Mouse (Mus musculus): Measurements from ENCODE around the gene Dnajc4. TPM values are rescaled to one million over a fixed set of nuclear protein-coding genes. Genes with fewer than 3 reads are reported as not detected.
A peak's percentile ranks its signal among the peaks of the same experiment; 100 is the strongest.

The Dnajc4 gene
- total and polyA plus RNA-seq, 2 experiments from 2014 or later: 58.5 to 75.2 TPM

DNA sequence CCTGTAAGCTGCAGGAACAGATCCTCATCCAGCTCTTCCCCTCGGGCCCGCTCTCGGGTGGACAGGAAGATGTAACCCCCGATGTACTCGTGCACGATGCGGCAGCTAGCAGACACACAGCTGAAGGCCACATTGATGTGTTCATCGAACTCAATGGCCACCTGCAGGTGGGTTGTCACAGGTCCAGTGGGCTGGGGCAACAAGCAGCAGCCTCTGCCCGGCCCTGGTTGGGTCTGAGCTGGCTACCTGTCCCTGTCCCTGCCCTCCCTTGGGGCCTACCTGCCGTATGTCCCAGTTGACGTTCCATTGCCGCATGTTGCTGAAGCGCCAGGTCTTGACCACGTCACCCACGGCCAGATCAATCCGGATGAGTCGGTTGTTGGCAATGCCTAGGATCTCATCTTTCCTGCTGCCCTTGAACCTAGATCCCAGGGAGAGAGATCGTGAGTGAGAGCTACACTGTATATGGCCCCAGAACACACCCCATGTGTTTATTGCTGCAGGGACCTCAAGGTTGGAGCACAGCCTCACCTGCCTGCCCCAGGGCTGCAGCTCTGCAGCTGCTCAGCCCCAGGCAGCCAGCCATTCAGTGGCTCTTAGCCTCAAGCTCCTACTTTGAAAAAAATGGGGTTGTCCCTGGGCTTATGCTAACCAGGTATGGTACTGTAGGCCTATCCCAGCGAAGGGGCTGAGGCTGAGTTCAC, 7.1 kb upstream of the Dnajc4 start:
- Histone ChIP-seq H3K27me3 (ENCODE audit: control insufficient read depth, insufficient read depth, low read length) (no peaks in the 10 kb centered on the region), H3K9me3 (replicated peaks; ENCODE audit: control insufficient read depth, low read length) (no peaks in the 10 kb centered on the region), H3K4me3 (ENCODE audit: low read depth, low read length) (no peak overlapping the region), H3K9ac (replicated peaks; ENCODE audit: low read depth, low read length) (no peak overlapping the region), H3K36me3 (replicated peaks; ENCODE audit: control insufficient read depth, insufficient read depth, low read length) (peaks cover 25% of the 10 kb centered on the region), H3K4me1 (ENCODE audit: control insufficient read depth, insufficient read depth) (peaks cover 19% of the 10 kb centered on the region), H3K27ac (ENCODE audit: low read depth) (no peak overlapping the region), H3K4me2 (ENCODE audit: low read depth, low read length) (no peak overlapping the region)
- WGBS: 97% methylated on average over 19 of the region's 19 CpGs
- DNase-seq (ENCODE audit: low spot score) (no peak), ATAC-seq (ENCODE audit: insufficient read depth, low read depth) (no peak)
- TF ChIP-seq CTCF (IDR thresholded peaks at IDR 0.05; ENCODE audit: low read depth) (no peak), EP300 (IDR thresholded peaks at IDR 0.05; ENCODE audit: low read depth) (no peak)

DNA sequence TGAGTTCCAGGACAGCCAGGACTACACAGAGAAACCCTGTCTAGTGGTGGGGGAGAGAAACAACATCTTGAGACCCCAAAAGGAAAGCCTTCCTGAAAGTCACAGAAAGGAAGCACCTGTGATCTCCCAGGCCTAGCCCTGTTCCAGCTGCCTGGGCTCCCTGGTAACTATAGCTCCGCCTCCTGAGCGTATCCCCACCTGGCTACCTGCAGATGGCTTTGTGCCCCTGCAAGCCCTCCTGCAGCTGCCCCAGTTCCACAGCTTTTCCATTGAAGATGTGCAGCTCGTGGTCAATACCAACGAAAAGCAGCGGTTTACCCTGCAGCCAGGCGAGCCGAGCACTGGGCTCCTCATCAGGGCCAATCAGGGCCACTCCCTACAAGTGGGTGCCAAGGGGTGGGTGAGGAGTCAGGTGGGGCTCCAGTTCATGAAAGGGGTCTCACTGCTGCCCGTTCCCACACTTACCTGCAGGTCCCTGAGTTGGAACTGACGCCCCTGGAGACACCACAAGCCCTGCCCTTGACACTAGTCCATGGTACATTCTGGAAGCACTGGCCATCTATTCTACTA, 5.4 kb upstream of the Dnajc4 start:
- no peak for ATAC-seq (ENCODE audit: insufficient read depth, low read depth)
- no peak overlapping the region for H3K4me3 ChIP-seq (ENCODE audit: low read depth, low read length)
- no peak overlapping the region for H3K27ac ChIP-seq (ENCODE audit: low read depth)
- TF ChIP-seq CTCF (IDR thresholded peaks at IDR 0.05; ENCODE audit: low read depth) (no peak), EP300 (IDR thresholded peaks at IDR 0.05; ENCODE audit: low read depth) (no peak)
- H3K36me3 ChIP-seq (replicated peaks; ENCODE audit: control insufficient read depth, insufficient read depth, low read length): peaks cover 25% of the 10 kb centered on the region
- no peaks in the 10 kb centered on the region for H3K27me3 ChIP-seq (ENCODE audit: control insufficient read depth, insufficient read depth, low read length)
- no peak overlapping the region for H3K9ac ChIP-seq (replicated peaks; ENCODE audit: low read depth, low read length)
- no peak for DNase-seq (ENCODE audit: low spot score)
- no peak overlapping the region for H3K4me2 ChIP-seq (ENCODE audit: low read depth, low read length)
- H3K4me1 ChIP-seq (ENCODE audit: control insufficient read depth, insufficient read depth): peaks cover 22% of the 10 kb centered on the region
- 91% methylated on average over 9 of the region's 9 CpGs for WGBS
- no peaks in the 10 kb centered on the region for H3K9me3 ChIP-seq (replicated peaks; ENCODE audit: control insufficient read depth, low read length)

DNA sequence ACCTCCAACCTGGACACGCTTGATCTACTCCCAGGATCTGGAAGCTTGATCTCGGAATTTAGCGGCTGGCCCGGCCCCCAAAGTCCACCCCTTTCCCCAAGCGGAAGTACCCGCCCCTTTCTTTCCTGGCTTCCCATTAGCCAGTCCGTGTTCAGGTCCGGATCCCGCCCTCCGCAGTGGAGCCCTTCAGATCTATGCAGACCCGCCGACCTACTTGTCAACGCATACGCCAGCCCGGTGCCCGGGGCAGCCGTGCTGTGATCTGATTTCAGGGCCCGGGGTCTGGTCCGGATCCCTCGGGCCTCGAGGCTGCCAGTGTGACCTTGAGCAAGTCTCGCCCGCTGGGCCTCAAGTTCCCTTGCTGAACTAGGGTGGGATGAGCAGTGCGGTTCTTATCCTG, 3.6 kb upstream of the Dnajc4 start, which contains the start of the genes Nudt22 and Trpt1:
TSS of gene Nudt22 (minus strand) at position 112 of the 400 bp plus-strand sequence.
TSS of gene Trpt1 (plus strand) at position 126 of the 400 bp plus-strand sequence.
- peak; percentile 88 for DNase-seq (ENCODE audit: low spot score)
- under 1% methylated on average over 24 of the region's 24 CpGs for WGBS
- Histone ChIP-seq H3K27ac (ENCODE audit: low read depth) (peak within 1 kb of the TSS; percentile 84), H3K9ac (replicated peaks; ENCODE audit: low read depth, low read length) (peak within 1 kb of the TSS; percentile 62), H3K4me2 (ENCODE audit: low read depth, low read length) (peak within 1 kb of the TSS; percentile 79), H3K27me3 (ENCODE audit: control insufficient read depth, insufficient read depth, low read length) (no peaks in the 10 kb centered on the region), H3K4me1 (ENCODE audit: control insufficient read depth, insufficient read depth) (peaks cover 26% of the 10 kb centered on the region), H3K9me3 (replicated peaks; ENCODE audit: control insufficient read depth, low read length) (no peaks in the 10 kb centered on the region), H3K4me3 (ENCODE audit: low read depth, low read length) (peak within 1 kb of the TSS; percentile 58), H3K36me3 (replicated peaks; ENCODE audit: control insufficient read depth, insufficient read depth, low read length) (peaks cover 25% of the 10 kb centered on the region)
- TF ChIP-seq CTCF (IDR thresholded peaks at IDR 0.05; ENCODE audit: low read depth) (no peak), EP300 (IDR thresholded peaks at IDR 0.05; ENCODE audit: low read depth) (no peak)
- peak; percentile 74 for ATAC-seq (ENCODE audit: insufficient read depth, low read depth)

DNA sequence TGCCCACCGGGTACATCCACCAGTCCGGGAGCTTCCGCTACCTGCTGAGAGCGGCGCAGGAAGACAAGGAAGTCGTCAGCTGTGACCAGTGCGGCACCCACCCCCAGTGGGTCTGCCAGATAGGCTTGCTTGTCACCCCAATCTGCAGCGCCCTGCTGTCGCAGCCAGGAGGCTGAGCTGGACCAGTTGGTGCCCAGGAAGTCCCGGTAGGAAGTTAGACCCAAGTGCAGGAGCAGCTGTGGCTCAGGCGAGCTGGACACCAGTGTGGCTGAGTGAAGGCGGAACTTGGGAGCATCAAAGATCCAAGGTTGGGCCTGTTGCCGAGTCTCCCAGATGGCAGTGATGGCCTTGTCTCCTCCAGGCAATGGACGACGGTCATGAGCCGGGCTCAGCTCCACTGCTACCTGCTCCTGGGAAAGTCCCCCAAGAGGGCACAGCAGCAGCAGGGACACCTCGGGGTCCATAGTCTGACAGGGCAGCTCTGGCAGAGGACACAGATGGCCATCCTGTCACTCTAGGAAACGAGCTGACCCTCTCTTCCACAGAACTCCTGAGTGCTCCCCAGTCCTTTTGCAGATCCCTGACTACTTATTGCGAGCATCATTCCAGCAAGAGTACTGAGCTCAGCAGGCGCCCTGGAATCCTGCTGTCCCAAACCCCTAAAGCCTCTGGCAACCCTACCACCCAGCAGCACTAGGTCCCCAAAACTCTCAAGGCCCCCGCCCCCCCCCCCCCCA, 3.1 kb upstream of the Dnajc4 start:
- peak overlapping the region; percentile 62 for H3K9ac ChIP-seq (replicated peaks; ENCODE audit: low read depth, low read length)
- H3K4me3 ChIP-seq (ENCODE audit: low read depth, low read length): peak overlapping the region; percentile 58
- peak overlapping the region; percentile 79 for H3K4me2 ChIP-seq (ENCODE audit: low read depth, low read length)
- TF ChIP-seq CTCF (IDR thresholded peaks at IDR 0.05; ENCODE audit: low read depth) (no peak), EP300 (IDR thresholded peaks at IDR 0.05; ENCODE audit: low read depth) (no peak)
- no peaks in the 10 kb centered on the region for H3K9me3 ChIP-seq (replicated peaks; ENCODE audit: control insufficient read depth, low read length)
- H3K27ac ChIP-seq (ENCODE audit: low read depth): peak overlapping the region; percentile 84
- H3K4me1 ChIP-seq (ENCODE audit: control insufficient read depth, insufficient read depth): peaks cover 26% of the 10 kb centered on the region
- WGBS: 38% methylated on average over 21 of the region's 21 CpGs
- no peaks in the 10 kb centered on the region for H3K27me3 ChIP-seq (ENCODE audit: control insufficient read depth, insufficient read depth, low read length)
- peaks cover 25% of the 10 kb centered on the region for H3K36me3 ChIP-seq (replicated peaks; ENCODE audit: control insufficient read depth, insufficient read depth, low read length)
- DNase-seq (ENCODE audit: low spot score) (no peak), ATAC-seq (ENCODE audit: insufficient read depth, low read depth) (no peak)

DNA sequence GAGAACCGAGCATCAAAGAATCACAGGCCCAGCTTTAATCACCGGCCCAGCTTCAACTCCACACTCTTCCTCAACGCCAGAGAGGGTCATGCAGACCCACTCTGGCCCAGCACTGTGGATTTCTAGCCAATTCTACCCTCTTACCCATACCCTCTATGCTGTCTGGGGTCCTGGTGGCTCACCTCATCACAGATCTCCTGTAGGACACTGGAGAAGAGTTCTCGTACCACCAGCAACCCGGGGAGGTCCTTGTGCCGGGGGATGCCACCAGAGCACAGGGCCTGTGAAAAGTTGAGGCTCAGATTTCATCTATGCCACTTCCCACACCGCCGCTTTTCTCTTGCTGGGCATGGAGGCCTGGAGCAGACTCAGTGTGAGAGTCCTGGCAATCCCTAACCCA, 2.1 kb upstream of the Dnajc4 start:
- H3K9ac ChIP-seq (replicated peaks; ENCODE audit: low read depth, low read length): no peak overlapping the region
- WGBS: 79% methylated on average over 8 of the region's 8 CpGs
- no peaks in the 10 kb centered on the region for H3K9me3 ChIP-seq (replicated peaks; ENCODE audit: control insufficient read depth, low read length)
- TF ChIP-seq EP300 (IDR thresholded peaks at IDR 0.05; ENCODE audit: low read depth) (no peak), CTCF (IDR thresholded peaks at IDR 0.05; ENCODE audit: low read depth) (no peak)
- H3K36me3 ChIP-seq (replicated peaks; ENCODE audit: control insufficient read depth, insufficient read depth, low read length): peaks cover 16% of the 10 kb centered on the region
- H3K4me1 ChIP-seq (ENCODE audit: control insufficient read depth, insufficient read depth): peaks cover 26% of the 10 kb centered on the region
- no peaks in the 10 kb centered on the region for H3K27me3 ChIP-seq (ENCODE audit: control insufficient read depth, insufficient read depth, low read length)
- ATAC-seq (ENCODE audit: insufficient read depth, low read depth) (no peak), DNase-seq (ENCODE audit: low spot score) (no peak)
- no peak overlapping the region for H3K27ac ChIP-seq (ENCODE audit: low read depth)
- peak overlapping the region; percentile 79; the same call in 1 of the 2 replicates for H3K4me2 ChIP-seq (ENCODE audit: low read depth, low read length)
- H3K4me3 ChIP-seq (ENCODE audit: low read depth, low read length): no peak overlapping the region

All from heart, postnatal 0 days (tissue).